Mouse (Mus musculus) ES-Bruce4 (cell line): ENCODE measurements around the gene Slc9a7.

ENCODE experiments used
- CTCF ChIP-seq: IDR thresholded peaks from one replicate; pipeline ENCODE4 v1.8.1; 2011; ENCODE audit warnings: low read depth, low read length
- POLR2A ChIP-seq: IDR thresholded peaks from one replicate; pipeline ENCODE4 v1.8.1; 2011; ENCODE audit warnings: low read length; ENCODE audit not compliant: insufficient read depth

- TF ChIP-seq CTCF (no peak), POLR2A (no peak)
Observed at GRCm38 (mm10) chrX:20125481-20125880, 166.1 kb downstream of the Slc9a7 start.
